24 mouse cellular contexts compared by ENCODE assay signal in the genomic region with DNA sequence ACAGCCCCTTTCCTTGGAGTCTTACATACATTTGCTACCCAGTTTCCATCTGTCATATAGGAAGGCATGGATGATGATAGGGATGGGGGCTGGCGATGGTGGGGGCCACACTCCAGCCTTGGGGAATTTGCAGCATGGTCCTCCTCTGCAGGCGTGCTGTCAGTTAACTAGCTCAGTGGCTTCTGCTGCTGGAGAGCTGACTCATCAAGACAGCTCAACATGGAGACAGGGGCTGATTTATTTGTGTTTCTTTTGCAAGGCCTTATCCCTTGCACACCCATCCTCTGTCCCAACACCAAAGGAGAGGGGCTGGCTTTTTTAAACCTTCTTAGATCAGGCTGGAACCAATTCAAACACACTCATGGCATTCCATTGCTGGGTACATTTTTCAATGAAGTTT.
A peak's percentile ranks its signal among the peaks of the same experiment; 100 is the strongest.
DNase-seq lines count a peak whose midpoint lies in the region; TF ChIP-seq lines count a peak whose summit lies in the region.
"Had no signal": no experiment of that assay in that cellular context is flagged by ENCODE, and none has a peak within 500 bp of the region (broad histone marks: within the 10 kb centered on the region; RNA-seq: fewer than 3 reads in every experiment).

No protein-coding gene starts in this region.

- H3K4me1 ChIP-seq in thymus, adult 2 months (replicated peaks; ENCODE audit: control insufficient read depth, insufficient read depth, low read length) = no peaks in the 10 kb centered on the region
- H3K4me1 ChIP-seq: heart, embryonic 10.5 days had no signal

- no peaks in the 10 kb centered on the region for H3K27me3 ChIP-seq in myocyte (ENCODE audit: control insufficient read depth, insufficient read depth, insufficient read length)
- no peaks in the 10 kb centered on the region for H3K27me3 ChIP-seq in thymus, adult 2 months (ENCODE audit: control insufficient read depth, insufficient read depth, low read length)
- H3K27me3 ChIP-seq: embryonic facial prominence, embryonic 12.5 days; embryonic facial prominence, embryonic 15.5 days; heart, embryonic 13.5 days had no signal

- H3K4me2 ChIP-seq in myocyte (ENCODE audit: low read depth) = peak overlapping the region; percentile 30
- H3K4me2 ChIP-seq: embryonic facial prominence, embryonic 12.5 days; embryonic facial prominence, embryonic 15.5 days; heart, embryonic 13.5 days; hindbrain, embryonic 14.5 days had no signal

- no peak overlapping the region for H3K27ac ChIP-seq in thymus, adult 2 months (ENCODE audit: control insufficient read depth, insufficient read depth, low read length)
- H3K27ac ChIP-seq: embryonic facial prominence, embryonic 12.5 days; heart, adult 2 months; heart, embryonic 10.5 days; heart, embryonic 13.5 days; hindbrain, postnatal 0 days had no signal

- no peak for TF ChIP-seq CTCF in thymus, adult 2 months (IDR thresholded peaks at IDR 0.05; ENCODE audit: borderline replicate concordance, control insufficient read depth, extremely low read depth, insufficient read depth, low read length, poor library complexity)

- 86% methylated on average over 2 of the region's 2 CpGs for WGBS in thymus, adult 2 months

- no peak overlapping the region for H3ac ChIP-seq in myocyte (ENCODE audit: control insufficient read depth, insufficient read length)

- no peaks in the 10 kb centered on the region for H3K79me2 ChIP-seq in myocyte (ENCODE audit: control insufficient read depth, insufficient read depth)

- peak; percentile 73 to 83 for DNase-seq in adrenal gland, adult (ENCODE audit: inconsistent age in 2 of 2, low spot score in 1 of 2)
- DNase-seq in adrenal gland, postnatal 4 days (ENCODE audit: low spot score in 2 of 2) = no peak
- peak; percentile 70 for DNase-seq in adrenal gland, adult 2 months
- peak; percentile 37 for DNase-seq in adrenal gland, postnatal 14 days
- DNase-seq in thymus, adult 2 months = no peak
- no peak for DNase-seq in gastrocnemius, postnatal 25 days
- no peak for DNase-seq in thymus, postnatal 25 days
- DNase-seq: B cell, adult 2 months; cerebellum, adult 11 months; cerebellum, adult 2 months; cerebellum, adult 9-11 months; cerebellum, postnatal 36 days; gastrocnemius, postnatal 36 days; heart, adult 2 months; heart, postnatal 14 days; heart, postnatal 4 days; kidney, adult 18-20 months had no signal

- no peak overlapping the region for H3K4me3 ChIP-seq in myocyte
- no peak overlapping the region for H3K4me3 ChIP-seq in thymus, adult 2 months (ENCODE audit: control insufficient read depth, insufficient read depth, low read length)
- H3K4me3 ChIP-seq: embryonic facial prominence, embryonic 12.5 days; embryonic facial prominence, embryonic 15.5 days; heart, adult 2 months; heart, embryonic 10.5 days; heart, embryonic 13.5 days had no signal

- TF ChIP-seq POLR2A in myocyte (IDR thresholded peaks at IDR 0.05; ENCODE audit: insufficient read length, low read depth) = no peak
- no peak for TF ChIP-seq POLR2A in thymus, adult 2 months (IDR thresholded peaks at IDR 0.05; ENCODE audit: control insufficient read depth, extremely low read depth, insufficient read depth, low read length, poor library complexity)

- H3K36me3 ChIP-seq in myocyte (ENCODE audit: control insufficient read depth, insufficient read depth) = no peaks in the 10 kb centered on the region
- no peaks in the 10 kb centered on the region for H3K36me3 ChIP-seq in thymus, adult 2 months (ENCODE audit: control insufficient read depth, insufficient read depth, low read length)
- H3K36me3 ChIP-seq: embryonic facial prominence, embryonic 12.5 days; embryonic facial prominence, embryonic 15.5 days; heart, embryonic 10.5 days; heart, embryonic 13.5 days had no signal

TF ChIP-seq in myocyte, 11 proteins besides CTCF, POLR2A, EP300 and RAD21:
- TF ChIP-seq TCF12 (IDR thresholded peaks at IDR 0.05; ENCODE audit: insufficient read depth, poor library complexity, severe bottlenecking) = no peak
- no peak for TF ChIP-seq USF1 (IDR thresholded peaks at IDR 0.05; ENCODE audit: low read depth)
- TF ChIP-seq MYOD1 (IDR thresholded peaks at IDR 0.05; ENCODE audit: control insufficient read depth in 1 of 3, insufficient read length in 2 of 3, low read depth in 2 of 3) = peak in 1 of 3 experiments; percentile 52
- TF ChIP-seq POLR2AphosphoS2 (IDR thresholded peaks at IDR 0.05; ENCODE audit: insufficient read length, low read depth) = no peak
- no peak for TF ChIP-seq TCF3 (IDR thresholded peaks at IDR 0.05; ENCODE audit: insufficient read length, low read depth)
TF ChIP-seq in myocyte: peak in this region for 1.

Comparison
In these comparisons a context has a peak if more than half of its experiments do, and no peak if none do; other contexts are left out.
1. DNase-seq: peak in adrenal gland, adult (2 of 2), adrenal gland, adult 2 months (single experiment) and adrenal gland, postnatal 14 days (single experiment); none in adrenal gland, postnatal 4 days (0 of 2), thymus, adult 2 months (single experiment), gastrocnemius, postnatal 25 days (single experiment) and thymus, postnatal 25 days (single experiment).